In genomic region chr5:119138293-119138692, GRCm38 (mm10) we compare ENCODE assay signal across 14 mouse cellular contexts.
DNase-seq lines count a peak whose midpoint lies in the region; ATAC-seq and TF ChIP-seq lines count a peak whose summit lies in the region.
"Had no signal": no experiment of that assay in that cellular context is flagged by ENCODE, and none has a peak within 500 bp of the region (broad histone marks: within the 10 kb centered on the region; RNA-seq: fewer than 3 reads in every experiment).

No protein-coding gene starts in this region.

- TF ChIP-seq CTCF in heart, adult 2 months (IDR thresholded peaks at IDR 0.05): no peak

- ATAC-seq in heart, embryonic 13.5 days (ENCODE audit: extremely low read depth, insufficient number of reproducible peaks, low FRiP score, low TSS enrichment): no peak
- ATAC-seq in midbrain, embryonic 13.5 days: no peak
- no peak for ATAC-seq in midbrain, embryonic 15.5 days (replicated peaks)
- no peak for ATAC-seq in limb, embryonic 12.5 days (ENCODE audit: insufficient number of reproducible peaks, insufficient read depth, low FRiP score, low TSS enrichment, low read depth)
- ATAC-seq in stomach, embryonic 15.5 days (ENCODE audit: insufficient read depth, low FRiP score, low read depth): no peak
- no peak for ATAC-seq in liver, embryonic 11.5 days (replicated peaks; ENCODE audit: low FRiP score)
- ATAC-seq: CD4-positive, CD25-positive, alpha-beta regulatory T cell, adult 4 months had no signal

- no peak overlapping the region for H3K4me3 ChIP-seq in heart, embryonic 13.5 days
- no peak overlapping the region for H3K4me3 ChIP-seq in heart, adult 2 months
- no peak overlapping the region for H3K4me3 ChIP-seq in midbrain, embryonic 13.5 days (replicated peaks)
- no peak overlapping the region for H3K4me3 ChIP-seq in midbrain, embryonic 15.5 days
- no peak overlapping the region for H3K4me3 ChIP-seq in limb, embryonic 12.5 days (replicated peaks)
- peak overlapping the region; percentile 26 for H3K4me3 ChIP-seq in stomach, embryonic 15.5 days (replicated peaks)
- no peak overlapping the region for H3K4me3 ChIP-seq in liver, embryonic 11.5 days (ENCODE audit: low read depth, low read length)

- H3K79me2 ChIP-seq in heart, adult 2 months (replicated peaks; ENCODE audit: control insufficient read depth, insufficient read depth, low read length): no peaks in the 10 kb centered on the region

- WGBS in heart, embryonic 13.5 days: 31% methylated on average over 14 of the region's 14 CpGs
- 15% methylated on average over 14 of the region's 14 CpGs for WGBS in heart, adult 2 months
- 26% methylated on average over 14 of the region's 14 CpGs for WGBS in midbrain, embryonic 13.5 days
- WGBS in midbrain, embryonic 15.5 days: 31% methylated on average over 14 of the region's 14 CpGs
- 28% methylated on average over 14 of the region's 14 CpGs for WGBS in limb, embryonic 12.5 days
- 42% methylated on average over 14 of the region's 14 CpGs for WGBS in stomach, embryonic 15.5 days
- 46% methylated on average over 14 of the region's 14 CpGs for WGBS in liver, embryonic 11.5 days

- H3K27ac ChIP-seq in heart, embryonic 13.5 days (replicated peaks): no peak overlapping the region
- no peak overlapping the region for H3K27ac ChIP-seq in heart, adult 2 months
- H3K27ac ChIP-seq in midbrain, embryonic 13.5 days: no peak overlapping the region
- H3K27ac ChIP-seq in midbrain, embryonic 15.5 days: no peak overlapping the region
- H3K27ac ChIP-seq in limb, embryonic 12.5 days: peak overlapping the region; percentile 53; the same call in 1 of the 2 replicates
- 0 out of 2 replicates have a peak overlapping the region, but pooled peaks have one; percentile 2 for H3K27ac ChIP-seq in stomach, embryonic 15.5 days
- H3K27ac ChIP-seq in liver, embryonic 11.5 days (ENCODE audit: low read depth, low read length): no peak overlapping the region
- H3K27ac ChIP-seq: macrophage had no signal

- peak overlapping the region; percentile 19; the same call in 1 of the 2 replicates for H3K9ac ChIP-seq in heart, embryonic 13.5 days
- no peak overlapping the region for H3K9ac ChIP-seq in heart, adult 2 months (ENCODE audit: low read depth, low read length)
- no peak overlapping the region for H3K9ac ChIP-seq in midbrain, embryonic 13.5 days (replicated peaks)
- no peak overlapping the region for H3K9ac ChIP-seq in midbrain, embryonic 15.5 days
- H3K9ac ChIP-seq in limb, embryonic 12.5 days (replicated peaks): no peak overlapping the region; the same call in 1 of the 2 replicates
- H3K9ac ChIP-seq in stomach, embryonic 15.5 days: no peak overlapping the region
- H3K9ac ChIP-seq in liver, embryonic 11.5 days (ENCODE audit: low read depth, low read length): no peak overlapping the region

- H3K4me1 ChIP-seq in heart, embryonic 13.5 days: peaks cover 6% of the 10 kb centered on the region
- no peaks in the 10 kb centered on the region for H3K4me1 ChIP-seq in heart, adult 2 months (ENCODE audit: control insufficient read depth, insufficient read depth, low read length)
- H3K4me1 ChIP-seq in midbrain, embryonic 13.5 days (replicated peaks): peaks cover 11% of the 10 kb centered on the region
- H3K4me1 ChIP-seq in midbrain, embryonic 15.5 days: no peaks in the 10 kb centered on the region
- peaks cover 35% of the 10 kb centered on the region for H3K4me1 ChIP-seq in limb, embryonic 12.5 days (replicated peaks)
- H3K4me1 ChIP-seq in stomach, embryonic 15.5 days: peaks cover 14% of the 10 kb centered on the region
- H3K4me1 ChIP-seq in liver, embryonic 11.5 days (replicated peaks; ENCODE audit: control insufficient read depth, insufficient read depth, low read length): no peaks in the 10 kb centered on the region; the same call in 1 of the 2 replicates

- no peak for DNase-seq in heart, adult 2 months
- DNase-seq in liver, embryonic 11.5 days (ENCODE audit: low spot score): no peak
- no peak for DNase-seq in thymus, postnatal 10 days (ENCODE audit: low spot score in 2 of 2)
- DNase-seq: cerebellum, postnatal 14 days; gastrocnemius, postnatal 14 days; heart, postnatal 10 days; right cerebral cortex, postnatal 4 days had no signal

- no peak for TF ChIP-seq EP300 in heart, adult 2 months (IDR thresholded peaks at IDR 0.05; ENCODE audit: insufficient read depth, low read depth, low read length)

- intact Hi-C loops in heart, adult 2 months (cut with DNase I): no loop called here

- TF ChIP-seq POLR2A in heart, adult 2 months (IDR thresholded peaks at IDR 0.05; ENCODE audit: insufficient read depth, low read depth, low read length): no peak

- H3K36me3 ChIP-seq in heart, embryonic 13.5 days: no peaks in the 10 kb centered on the region
- H3K36me3 ChIP-seq in heart, adult 2 months (ENCODE audit: control insufficient read depth, insufficient read depth, low read length): no peaks in the 10 kb centered on the region
- H3K36me3 ChIP-seq in midbrain, embryonic 13.5 days: no peaks in the 10 kb centered on the region
- H3K36me3 ChIP-seq in midbrain, embryonic 15.5 days (replicated peaks): no peaks in the 10 kb centered on the region
- H3K36me3 ChIP-seq in limb, embryonic 12.5 days: no peaks in the 10 kb centered on the region
- H3K36me3 ChIP-seq in stomach, embryonic 15.5 days: no peaks in the 10 kb centered on the region
- no peaks in the 10 kb centered on the region for H3K36me3 ChIP-seq in liver, embryonic 11.5 days (ENCODE audit: control insufficient read depth, insufficient read depth, low read length)

- H3K27me3 ChIP-seq in heart, embryonic 13.5 days (replicated peaks): peaks cover 46% of the 10 kb centered on the region
- H3K27me3 ChIP-seq in heart, adult 2 months (ENCODE audit: control insufficient read depth, insufficient read depth, low read length): no peaks in the 10 kb centered on the region
- H3K27me3 ChIP-seq in midbrain, embryonic 13.5 days: peaks cover 9% of the 10 kb centered on the region; the same call in 1 of the 2 replicates
- no peaks in the 10 kb centered on the region for H3K27me3 ChIP-seq in midbrain, embryonic 15.5 days (replicated peaks)
- H3K27me3 ChIP-seq in limb, embryonic 12.5 days: peaks cover 69% of the 10 kb centered on the region
- H3K27me3 ChIP-seq in stomach, embryonic 15.5 days (replicated peaks): no peaks in the 10 kb centered on the region
- no peaks in the 10 kb centered on the region for H3K27me3 ChIP-seq in liver, embryonic 11.5 days (replicated peaks; ENCODE audit: control insufficient read depth, insufficient read depth, low read length)

- H3K9me3 ChIP-seq in heart, embryonic 13.5 days: no peaks in the 10 kb centered on the region
- no peaks in the 10 kb centered on the region for H3K9me3 ChIP-seq in midbrain, embryonic 13.5 days
- no peaks in the 10 kb centered on the region for H3K9me3 ChIP-seq in midbrain, embryonic 15.5 days
- no peaks in the 10 kb centered on the region for H3K9me3 ChIP-seq in limb, embryonic 12.5 days
- H3K9me3 ChIP-seq in stomach, embryonic 15.5 days: no peaks in the 10 kb centered on the region
- no peaks in the 10 kb centered on the region for H3K9me3 ChIP-seq in liver, embryonic 11.5 days (ENCODE audit: control insufficient read depth, low read length)

- H3K4me2 ChIP-seq in heart, embryonic 13.5 days: peak overlapping the region; percentile 9; the same call in 1 of the 2 replicates
- 0 out of 2 replicates have a peak overlapping the region, but pooled peaks have one; percentile 7 for H3K4me2 ChIP-seq in midbrain, embryonic 13.5 days (replicated peaks)
- H3K4me2 ChIP-seq in midbrain, embryonic 15.5 days: no peak overlapping the region
- peak overlapping the region; percentile 45 for H3K4me2 ChIP-seq in limb, embryonic 12.5 days
- peak overlapping the region; percentile 40 for H3K4me2 ChIP-seq in stomach, embryonic 15.5 days
- H3K4me2 ChIP-seq in liver, embryonic 11.5 days: no peak overlapping the region

Comparison
In these comparisons a context has a peak if more than half of its experiments do, and no peak if none do; other contexts are left out.
1. H3K4me2 ChIP-seq: peak in heart, embryonic 13.5 days (single experiment), midbrain, embryonic 13.5 days (single experiment), limb, embryonic 12.5 days (single experiment) and stomach, embryonic 15.5 days (single experiment); none in midbrain, embryonic 15.5 days (single experiment) and liver, embryonic 11.5 days (single experiment).
2. H3K27ac ChIP-seq: peak in limb, embryonic 12.5 days (single experiment) and stomach, embryonic 15.5 days (single experiment); none in heart, embryonic 13.5 days (single experiment), heart, adult 2 months (single experiment), midbrain, embryonic 13.5 days (single experiment), midbrain, embryonic 15.5 days (single experiment) and liver, embryonic 11.5 days (single experiment).